Mouse (Mus musculus) fibroblast of lung, adult 2 months (primary cell): ENCODE results near the gene Aanat.
"Not testable (repeated sequence)": the region's sequence is repeated elsewhere in the genome, so short reads cannot be mapped to it uniquely, and the experiment has no call there.

Experiments used
- DNase-seq: peaks from one replicate; pipeline ENCODE4 v3.0.0-alpha.2; 2011; ENCODE audit warnings: low read depth

The Aanat gene

DNA sequence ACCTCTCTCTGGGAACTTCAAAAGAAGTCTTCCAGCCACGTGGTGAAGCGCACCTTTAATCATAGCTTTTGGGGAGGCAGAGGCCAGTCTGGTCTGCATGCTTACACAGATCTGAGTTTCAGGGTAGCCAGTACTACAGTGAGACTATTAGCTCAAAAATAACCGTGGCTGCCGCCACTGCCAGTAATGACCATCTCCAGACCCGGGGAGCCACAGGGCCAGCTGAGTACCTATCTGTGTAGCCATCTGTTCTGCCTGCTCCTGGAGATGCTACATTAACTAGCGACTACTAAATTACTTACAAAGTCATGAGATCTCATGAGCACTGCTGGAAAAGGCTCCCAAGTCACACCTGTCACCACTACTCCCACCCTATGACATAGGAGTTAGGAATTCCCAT lies 11.2 kb upstream of the Aanat start:
- no peak for DNase-seq

DNA sequence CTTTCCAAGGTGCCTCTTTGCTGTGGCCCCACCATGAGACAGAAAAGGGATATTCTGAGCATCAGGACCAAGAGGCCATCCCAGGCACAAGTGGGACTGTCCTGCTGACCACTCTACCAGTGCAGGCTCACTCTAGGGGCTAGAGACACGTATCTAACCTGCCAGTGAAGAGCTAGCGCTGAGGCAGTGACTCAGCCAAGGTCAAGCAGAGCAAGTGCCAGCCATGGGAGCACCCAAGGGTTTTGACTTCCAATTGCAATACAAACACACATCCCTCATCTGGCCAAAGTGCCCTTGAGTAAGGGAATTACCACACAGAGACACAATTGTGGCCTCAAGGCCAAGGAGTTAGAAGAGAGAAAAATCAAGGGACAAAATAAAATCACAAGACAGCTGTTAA lies 10.8 kb upstream of the Aanat start:
- DNase-seq = no peak

DNA sequence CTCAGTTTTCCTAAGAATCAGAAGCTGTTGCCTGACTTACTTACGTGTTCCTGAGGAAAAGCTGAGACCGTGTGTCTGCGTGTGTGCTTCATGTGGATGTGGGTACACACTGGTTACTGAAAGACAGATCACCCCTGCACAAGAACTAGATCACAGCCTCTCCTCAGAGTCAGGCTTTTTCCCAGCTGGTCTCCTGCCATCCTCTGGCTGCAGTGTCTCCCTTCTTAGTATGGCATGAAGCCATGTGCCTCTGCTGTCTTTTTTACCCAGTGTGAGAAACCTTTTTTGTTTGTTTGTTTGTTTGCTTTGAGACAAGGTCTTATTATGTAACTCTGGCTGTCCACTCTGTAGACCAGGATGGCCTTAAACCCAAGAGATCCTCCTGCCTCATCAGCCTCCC lies 7.0 kb upstream of the Aanat start:
- no peak for DNase-seq

DNA sequence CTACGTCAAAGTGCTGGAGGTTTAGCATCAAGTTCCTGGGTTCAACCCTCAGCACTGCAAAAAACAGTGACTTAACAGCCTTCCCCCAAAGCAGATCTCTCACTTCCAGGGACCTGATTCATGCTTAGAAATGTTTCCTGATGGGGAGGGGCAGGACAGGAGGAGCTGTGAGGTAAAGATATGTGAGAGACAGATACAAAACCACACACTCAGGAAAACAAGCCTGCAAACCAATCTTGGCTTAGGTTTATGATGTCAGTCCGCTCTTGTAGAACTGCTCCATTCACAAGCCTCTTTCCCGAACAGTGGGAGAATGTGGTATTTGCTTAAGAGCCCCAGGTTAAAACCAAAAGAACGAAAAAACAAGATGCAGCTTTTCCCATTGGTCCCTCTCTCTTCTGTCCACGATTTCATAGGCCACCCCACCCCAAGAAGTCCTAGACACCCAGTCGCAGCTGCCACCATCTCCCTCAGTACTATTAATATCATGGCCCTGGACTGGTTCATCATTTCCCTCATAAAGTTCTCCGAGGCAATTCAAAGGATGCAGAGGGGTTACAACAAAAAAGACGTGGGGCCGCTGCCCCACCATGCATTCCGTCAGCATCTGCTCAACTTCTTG lies 6.1 kb upstream of the Aanat start:
- DNase-seq = no peak

DNA sequence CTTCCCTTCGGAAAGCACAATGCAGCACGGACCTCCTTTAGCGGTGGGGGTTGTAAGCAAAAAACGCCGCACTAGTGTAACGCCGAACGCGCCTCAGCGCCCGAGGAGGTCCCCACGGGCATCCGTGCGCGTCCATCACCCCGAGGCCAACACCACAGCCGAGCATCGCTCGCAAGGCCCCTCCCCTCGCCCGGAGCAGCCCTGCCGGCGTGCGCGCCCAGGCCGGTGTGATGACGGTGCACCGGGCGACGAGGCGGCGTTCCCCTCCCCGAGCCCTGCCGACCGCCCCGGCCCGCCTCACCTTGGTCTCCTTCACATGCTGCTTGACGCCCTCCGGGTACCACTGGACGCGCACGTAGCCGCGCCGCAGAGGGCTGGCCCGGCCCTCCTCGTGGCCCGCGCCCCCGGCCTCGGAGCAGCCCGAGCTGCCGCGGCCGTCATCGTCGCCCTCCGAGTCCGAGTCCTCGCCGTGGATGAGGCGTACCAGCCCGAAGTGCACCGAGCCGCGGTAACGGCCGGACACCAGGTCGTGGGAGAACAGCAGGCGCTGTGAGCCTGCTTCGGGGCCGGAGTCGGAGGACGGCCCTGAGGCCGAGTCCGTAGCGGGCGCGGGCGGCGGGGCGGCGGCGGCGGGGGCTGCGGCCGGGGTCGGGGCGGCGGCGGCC lies 5.4 kb upstream of the Aanat start:
- no peak for DNase-seq

DNA sequence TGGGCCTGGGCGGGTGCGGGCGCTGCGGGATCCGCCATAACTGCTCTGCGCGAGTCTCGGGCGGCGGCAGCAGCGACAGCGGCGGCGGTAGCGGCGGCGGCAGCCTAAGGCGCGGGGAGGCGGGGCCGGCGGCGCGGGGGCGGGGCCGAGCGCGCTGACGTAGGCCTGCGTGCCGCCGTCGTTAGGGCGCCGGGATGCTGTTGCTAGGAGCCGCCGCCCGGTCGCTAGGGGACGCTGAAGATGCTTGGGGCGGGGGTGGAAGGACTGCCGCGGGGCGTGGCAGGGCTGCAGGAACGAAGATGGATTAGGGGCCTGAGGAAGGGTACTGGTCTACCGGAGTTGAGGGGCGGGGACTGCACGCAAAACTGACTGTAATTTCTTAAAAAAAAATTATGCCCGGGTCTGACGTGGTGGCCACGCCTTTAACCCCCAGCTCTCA lies 4.8 kb upstream of the Aanat start, which contains the start of gene Ube2o:
TSS of gene Ube2o (minus strand) at position 72 of the 439 bp plus-strand sequence.
- no peak for DNase-seq

DNA sequence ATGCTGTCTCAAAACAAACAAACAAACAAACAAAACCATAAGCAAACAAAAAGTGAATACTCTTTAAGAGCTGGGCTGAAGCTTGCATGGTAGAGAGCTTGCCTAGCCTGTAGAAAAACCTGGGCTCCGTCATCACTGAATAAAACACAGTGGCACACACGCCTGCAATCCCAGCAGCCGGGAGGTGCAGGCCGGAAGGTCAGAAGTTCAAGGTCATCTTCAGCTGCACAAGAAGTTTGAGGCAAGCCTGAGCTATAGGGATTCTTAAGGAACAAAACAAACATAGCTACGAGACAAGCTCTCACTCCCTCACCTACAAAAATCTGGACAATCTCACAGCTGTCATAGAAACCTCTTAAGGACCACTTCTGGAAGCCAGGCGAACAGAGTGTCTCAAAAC lies 550 bp upstream of the Aanat start:
- no peak for DNase-seq

DNA sequence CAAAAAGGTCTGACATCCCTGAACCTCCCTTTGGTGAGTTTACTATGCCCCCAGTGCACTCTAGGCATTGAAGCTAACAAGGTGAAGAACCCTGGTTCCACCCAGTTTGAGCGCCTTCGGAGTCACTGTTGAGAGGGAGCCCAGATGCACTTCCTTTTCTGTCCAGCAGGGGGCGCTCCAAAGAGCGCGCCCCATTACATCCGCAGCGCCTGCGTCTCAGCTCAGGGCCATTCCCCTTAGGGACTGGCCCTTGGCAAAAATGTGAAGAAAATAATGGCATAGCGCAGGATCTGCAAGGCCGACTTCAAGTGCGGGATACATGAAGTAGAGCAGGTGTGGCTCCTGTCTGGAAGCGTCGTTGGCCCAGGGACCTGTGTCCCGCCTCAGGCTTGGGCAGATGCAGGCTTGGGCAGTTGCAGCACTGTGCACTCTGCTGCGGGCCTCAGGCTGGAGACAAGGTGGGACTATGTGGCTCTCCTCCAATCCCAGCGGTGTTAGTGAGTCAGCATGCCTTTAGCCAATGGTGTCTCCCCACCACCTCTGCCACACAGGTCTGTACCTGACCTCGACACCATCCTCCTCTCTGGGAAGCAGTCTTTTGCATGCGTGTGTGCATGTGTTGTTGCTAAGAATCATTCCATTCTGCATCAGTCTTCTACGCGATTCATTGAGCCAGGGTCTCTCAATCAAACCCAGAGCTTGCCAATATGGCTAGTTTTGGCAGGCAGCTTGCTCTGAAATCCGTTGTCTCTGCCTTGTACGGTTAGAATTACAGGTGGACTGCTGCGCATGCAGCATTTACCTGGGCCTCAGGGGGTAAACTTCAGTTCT lies 784 bp downstream of the Aanat start:
- DNase-seq = no peak

DNA sequence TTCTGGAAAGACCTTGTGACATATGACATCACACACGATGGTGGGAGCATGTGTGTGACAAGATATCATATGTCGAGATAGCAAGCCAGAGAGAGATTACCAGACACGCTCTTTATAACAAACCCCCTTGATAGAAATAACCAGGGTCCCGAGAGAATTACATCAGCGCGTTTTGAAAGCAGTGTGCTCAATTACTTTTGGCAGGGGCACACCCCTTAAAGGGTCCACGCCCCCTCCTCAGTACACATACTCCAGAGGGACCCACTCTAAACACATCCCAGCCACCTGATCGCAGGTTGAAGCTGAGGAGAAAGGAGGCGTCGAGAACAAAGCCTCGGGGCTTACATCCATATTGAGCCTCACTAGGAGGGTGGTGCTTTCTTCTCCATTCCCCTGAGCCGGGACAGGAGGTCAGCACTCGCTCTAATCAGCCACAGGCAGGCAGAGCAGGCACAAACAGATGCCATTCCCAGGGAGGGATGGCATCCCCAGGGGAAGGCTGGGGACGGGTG lies 2.8 kb downstream of the Aanat start:
- DNase-seq = no peak

DNA sequence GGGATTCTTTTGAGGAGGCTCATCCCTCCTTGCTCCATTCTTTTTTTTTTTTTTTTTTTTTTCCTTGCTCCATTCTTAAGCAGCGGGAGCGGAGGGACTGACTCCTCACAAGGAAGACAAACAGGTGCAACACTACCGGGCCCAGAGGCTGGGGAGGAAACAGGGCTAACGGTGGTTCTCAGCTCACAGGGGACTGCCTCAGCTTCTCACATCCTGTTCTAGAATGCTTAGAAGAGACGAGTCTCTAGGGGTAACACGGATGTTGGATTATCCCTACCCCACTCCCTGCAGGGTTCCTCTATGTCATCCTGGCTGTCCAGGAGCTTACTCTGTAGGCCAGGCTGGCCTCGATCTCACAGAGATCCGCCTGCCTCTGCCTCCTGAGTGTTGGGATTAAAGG lies 3.3 kb downstream of the Aanat start:
- no peak for DNase-seq

DNA sequence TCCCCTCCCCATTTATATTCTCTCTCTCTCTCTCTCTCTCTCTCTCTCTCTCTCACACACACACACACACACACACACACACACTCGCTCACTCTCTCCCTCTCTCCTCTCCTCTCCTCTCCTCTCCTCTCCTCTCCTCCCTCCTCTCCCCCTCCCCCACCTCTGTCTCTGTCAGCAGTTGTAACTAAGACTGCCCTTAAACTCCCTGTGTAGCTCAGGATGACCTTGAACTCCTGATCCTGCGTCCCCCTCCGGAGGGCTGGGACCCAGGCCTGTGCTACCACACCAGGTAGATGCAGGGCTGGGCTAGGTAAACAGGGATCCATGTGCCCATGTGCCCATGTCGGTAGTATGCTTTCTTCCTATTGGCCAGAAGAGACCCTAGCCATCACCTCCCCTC lies 5.4 kb downstream of the Aanat start:
- DNase-seq = no peak

DNA sequence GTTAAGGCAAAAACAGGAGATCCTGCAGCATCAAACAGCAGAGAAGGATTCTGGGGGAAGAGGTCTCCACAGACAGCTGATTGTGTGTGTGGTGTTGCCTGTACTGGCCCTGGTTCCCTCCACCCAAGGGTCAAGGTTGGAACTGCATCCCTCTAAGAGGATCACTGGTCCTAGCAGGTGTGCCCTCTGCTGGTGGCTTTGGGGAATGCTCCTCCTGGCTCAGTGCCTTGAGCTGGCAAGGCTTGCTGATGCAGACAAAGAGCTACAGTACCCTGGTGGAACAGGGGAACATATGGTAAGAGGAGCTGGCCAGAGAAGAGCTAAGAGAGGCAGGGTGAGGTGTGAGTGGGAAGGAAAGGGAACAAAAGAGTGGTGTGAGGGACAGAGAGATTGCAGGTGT lies 6.2 kb downstream of the Aanat start:
- peak; percentile 96 for DNase-seq

DNA sequence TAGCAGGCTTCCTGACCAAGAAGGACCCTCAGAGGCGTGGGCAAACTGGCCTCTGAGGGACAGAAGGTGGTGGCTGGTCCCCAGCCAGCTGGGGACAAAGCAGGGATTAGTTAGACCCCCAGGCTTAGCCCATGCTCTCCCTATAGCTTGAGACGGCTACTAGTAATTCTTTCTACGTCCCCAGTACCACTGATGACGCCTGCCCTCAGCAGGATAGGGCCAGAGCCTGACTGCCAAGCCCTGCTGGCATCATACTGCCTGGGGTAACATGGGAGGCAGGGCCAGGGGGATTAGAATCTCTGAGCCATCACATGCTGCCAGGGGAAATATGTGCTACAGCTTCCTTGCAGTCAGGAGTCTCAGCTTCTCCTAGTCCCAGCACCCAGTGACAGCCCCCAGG lies 7.1 kb downstream of the Aanat start:
- DNase-seq = no peak

DNA sequence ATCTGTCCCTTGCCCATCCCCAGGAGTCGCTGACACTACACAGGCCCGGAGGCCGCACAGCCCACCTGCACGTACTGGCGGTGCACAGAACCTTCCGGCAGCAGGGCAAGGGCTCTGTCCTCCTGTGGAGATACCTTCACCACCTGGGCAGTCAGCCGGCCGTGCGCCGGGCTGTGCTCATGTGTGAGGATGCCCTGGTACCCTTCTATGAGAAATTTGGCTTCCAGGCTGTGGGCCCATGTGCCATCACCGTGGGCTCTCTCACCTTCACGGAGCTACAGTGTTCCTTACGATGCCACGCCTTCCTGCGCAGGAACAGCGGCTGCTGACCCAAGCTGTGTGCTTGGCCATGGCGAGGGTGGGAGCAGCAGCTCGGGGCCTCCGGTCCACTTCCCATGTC lies 10.5 kb downstream of the Aanat start:
- no peak for DNase-seq

DNA sequence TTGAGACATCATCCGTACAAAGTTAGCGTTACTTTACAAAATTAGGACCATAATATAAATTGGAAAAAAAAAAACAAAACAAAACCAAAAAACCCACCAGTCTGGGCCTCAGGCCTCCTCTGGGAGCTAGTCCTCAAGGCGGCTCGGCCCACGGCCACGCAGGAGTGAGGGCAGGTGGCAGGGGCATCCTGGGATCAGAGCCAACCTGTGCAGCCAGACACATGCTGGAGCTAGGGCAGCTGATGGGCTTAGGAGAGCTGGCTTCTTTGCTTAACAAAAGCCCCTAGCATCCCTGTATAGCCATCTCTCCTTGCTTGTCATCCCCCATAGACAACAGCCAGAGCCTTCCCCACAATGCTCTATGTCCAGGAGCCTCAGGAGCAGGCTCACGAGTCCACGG lies 12.0 kb downstream of the Aanat start:
- DNase-seq = no peak

DNA sequence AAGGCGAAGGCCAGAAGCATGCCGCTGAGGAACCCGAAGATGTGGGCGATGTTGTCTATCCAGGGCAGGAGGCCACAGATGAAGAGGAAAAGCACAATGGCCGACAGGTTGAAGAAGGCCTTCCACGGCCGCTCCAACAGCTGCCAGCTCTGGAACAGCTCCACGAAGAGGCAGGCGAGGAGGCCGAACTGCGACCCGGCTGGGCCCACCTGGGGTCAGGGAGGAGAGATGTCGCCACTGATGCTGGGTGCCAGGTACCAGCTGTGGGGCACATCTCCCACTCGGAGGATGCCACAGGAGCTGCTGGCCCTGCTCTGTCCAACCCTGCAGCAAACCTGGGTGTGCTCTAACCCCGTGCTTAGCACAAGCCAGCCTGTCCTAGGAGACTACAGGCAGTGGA lies 13.0 kb downstream of the Aanat start:
- DNase-seq = no peak

DNA sequence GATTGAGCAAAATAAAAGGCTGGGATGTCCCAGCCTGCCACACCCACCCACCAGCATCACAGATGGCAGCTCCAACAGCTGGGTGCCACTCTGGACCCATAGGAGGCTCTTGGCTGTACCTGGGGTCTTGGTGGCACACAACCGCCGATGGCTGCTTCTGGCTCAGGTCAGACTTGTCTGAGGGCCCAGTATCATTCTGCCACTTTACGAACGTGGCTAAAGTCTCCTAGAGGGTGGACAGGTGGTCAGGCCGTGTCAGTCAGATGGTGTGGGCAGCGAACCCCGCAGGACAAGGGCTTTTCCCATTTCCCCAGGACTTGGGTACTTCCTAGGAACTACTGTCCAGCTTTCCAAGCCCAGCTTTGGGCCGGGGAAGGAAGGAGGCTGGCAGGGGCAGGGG lies 14.9 kb downstream of the Aanat start:
- no peak for DNase-seq

DNA sequence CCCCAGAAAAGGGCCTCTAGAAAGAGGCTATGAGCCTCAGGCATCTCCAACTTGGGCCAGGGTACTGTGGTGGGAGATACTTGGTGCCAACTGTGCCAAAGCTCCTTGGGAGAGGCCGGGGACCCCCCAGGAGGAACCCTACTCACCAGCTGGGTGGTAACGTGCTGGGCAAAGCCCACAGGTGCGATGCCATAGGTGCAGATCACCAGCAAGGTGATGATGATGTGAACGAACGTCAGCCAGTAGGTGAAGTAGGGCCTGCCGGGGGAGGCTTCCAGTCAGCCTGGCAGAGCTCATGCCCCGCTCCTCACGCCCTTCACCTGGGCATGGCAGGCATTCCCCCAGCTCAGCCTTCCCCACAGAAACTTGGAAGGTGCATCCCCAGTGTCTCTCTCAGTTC lies 15.8 kb downstream of the Aanat start:
- no peak for DNase-seq

DNA sequence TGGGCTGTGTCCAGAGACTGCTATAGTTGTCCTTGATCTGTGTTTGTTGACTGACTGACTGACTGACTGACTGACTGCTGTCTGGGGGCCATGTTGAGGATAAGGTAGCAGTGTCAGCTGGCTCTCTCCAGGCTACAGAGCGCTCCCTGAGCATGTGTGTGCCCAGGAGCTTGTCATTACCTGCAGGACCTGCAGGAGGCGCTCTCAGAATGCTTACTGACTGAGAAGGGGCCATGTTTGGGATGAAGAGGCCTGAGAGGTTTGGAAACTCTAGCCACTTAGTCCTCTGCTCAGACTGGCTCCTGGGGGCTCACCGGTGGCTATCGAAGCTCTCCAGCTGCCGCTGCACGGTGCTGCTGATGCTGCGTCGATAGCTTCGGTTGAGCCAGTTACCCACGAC lies 17.1 kb downstream of the Aanat start:
- no peak for DNase-seq

DNA sequence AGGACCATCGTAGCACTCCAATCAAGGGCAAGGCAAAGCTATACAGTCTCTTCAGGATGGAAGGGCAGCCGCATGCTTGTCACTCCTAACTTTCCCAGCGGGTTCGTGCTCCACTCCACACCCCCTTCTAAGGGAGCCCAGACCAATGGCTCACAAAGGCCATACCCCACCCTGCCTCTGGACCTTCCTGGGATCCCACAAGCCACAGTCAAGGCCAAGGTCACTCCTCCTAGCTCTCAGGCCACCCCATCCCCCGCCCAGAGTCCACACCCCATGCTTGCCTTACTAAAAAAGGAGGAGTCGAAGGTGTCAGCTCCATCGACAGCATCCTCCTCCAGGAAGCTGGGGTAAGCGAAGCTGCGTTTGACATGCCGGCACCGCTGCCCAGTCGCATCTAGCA lies 17.9 kb downstream of the Aanat start:
- no peak for DNase-seq

DNA sequence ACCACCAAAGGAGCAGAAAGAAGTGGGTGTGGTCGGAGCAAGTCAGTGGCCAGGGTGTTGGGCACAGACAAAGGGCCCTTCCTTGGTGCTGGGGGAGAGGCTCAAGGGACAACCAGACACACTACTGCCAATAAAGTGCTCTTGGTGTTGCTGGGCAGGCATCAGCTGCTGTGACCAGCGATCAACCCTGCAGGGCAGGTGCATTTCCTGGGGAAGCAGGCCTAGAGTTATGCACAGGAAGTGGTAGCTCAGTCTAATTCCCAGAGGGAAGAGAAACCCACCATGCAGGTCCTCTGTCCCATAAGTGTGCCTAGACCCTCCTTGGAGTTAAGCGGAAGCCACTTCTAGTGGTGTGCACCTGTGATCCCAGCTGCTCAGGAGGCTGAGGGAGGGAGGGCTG lies 21.5 kb downstream of the Aanat start:
- no peak for DNase-seq

DNA sequence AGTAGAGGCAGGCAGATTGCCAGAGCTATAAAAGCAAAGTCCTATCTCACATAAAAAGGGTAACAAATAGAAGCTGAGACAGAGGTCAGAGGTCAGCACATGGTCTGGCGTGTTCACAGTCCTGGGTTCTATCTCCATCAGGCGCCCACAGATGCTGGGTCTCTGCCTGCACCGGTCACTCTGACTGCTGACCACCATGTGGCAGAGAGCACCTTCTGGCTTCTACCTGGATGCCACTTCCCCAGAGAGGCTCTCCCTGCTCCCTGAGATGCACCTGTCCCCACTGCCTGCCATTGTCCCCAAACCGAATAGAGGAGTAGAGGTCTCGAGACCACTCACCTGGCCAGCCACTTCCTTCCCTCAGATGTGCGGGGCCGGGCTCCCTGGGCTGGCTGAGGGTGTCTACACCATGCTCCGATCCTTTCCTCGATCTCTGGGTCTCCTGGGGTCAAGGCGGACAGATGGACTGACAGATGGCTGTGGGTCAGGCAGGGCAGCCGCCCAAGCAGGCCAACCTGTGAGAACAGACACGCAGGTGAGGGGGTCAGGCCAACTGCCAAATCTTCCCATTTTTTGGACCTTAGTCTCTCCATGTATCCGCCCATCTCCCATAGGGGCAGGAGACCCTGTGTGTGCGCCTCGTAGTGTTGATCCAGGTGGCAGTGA lies 23.9 kb downstream of the Aanat start:
- no peak for DNase-seq

DNA sequence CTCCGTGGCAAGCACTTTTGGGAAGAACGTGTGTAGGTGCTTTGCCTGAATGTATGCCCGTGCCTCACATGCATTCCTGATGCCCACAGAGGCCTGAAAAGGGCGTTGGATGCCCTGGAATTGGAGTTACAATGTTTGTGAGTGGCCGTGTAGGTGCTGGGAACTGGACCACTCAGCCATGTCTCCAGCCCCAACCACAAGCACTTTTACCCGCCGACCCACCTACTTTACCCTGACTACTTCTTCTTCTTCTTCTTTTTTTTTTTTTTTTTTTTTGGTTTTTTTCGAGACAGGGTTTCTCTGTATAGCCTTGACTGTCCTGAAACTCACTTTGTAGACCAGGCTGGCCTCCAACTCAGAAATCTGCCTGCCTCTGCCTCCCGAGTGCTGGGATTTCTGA lies 24.9 kb downstream of the Aanat start:
- DNase-seq = not testable (repeated sequence)
